Mouse (Mus musculus) embryonic facial prominence, embryonic 13.5 days (tissue): ENCODE measurements around the gene D5Ertd577e. TPM values are rescaled to one million over a fixed set of nuclear protein-coding genes. Genes with fewer than 3 reads are reported as not detected.
"Not testable (repeated sequence)": the region's sequence is repeated elsewhere in the genome, so short reads cannot be mapped to it uniquely, and the experiment has no call there.

Experiments used
- ATAC-seq: fragments of 200-750 bp; cut with Nextera tagmentation; 2 replicates; pipeline ENCODE4 v1.8.0; 2017; ENCODE audit warnings: low read depth; ENCODE audit not compliant: insufficient number of reproducible peaks, insufficient read depth, low FRiP score, low TSS enrichment
- H3K27ac ChIP-seq: fragments of 300-500 bp; sonication (generic); 2 replicates; pipeline ENCODE4 v1.5.1; 2015; ENCODE audit warnings: moderate library complexity, mild to moderate bottlenecking, inconsistent platforms
- H3K27me3 ChIP-seq: fragments of 300-500 bp; sonication (generic); 2 replicates; pipeline ENCODE4 v1.6.1; 2015; ENCODE audit warnings: mild to moderate bottlenecking, inconsistent platforms
- H3K36me3 ChIP-seq: fragments of 300-500 bp; sonication (generic); 2 replicates; pipeline ENCODE4 v1.6.1; 2015; ENCODE audit warnings: mild to moderate bottlenecking, inconsistent platforms
- H3K4me1 ChIP-seq: fragments of 300-500 bp; sonication (generic); 2 replicates; pipeline ENCODE4 v1.6.1; 2015; ENCODE audit warnings: inconsistent platforms
- H3K4me2 ChIP-seq: fragments of 300-500 bp; sonication (generic); 2 replicates; pipeline ENCODE4 v1.6.1; 2015; ENCODE audit warnings: moderate library complexity, mild to moderate bottlenecking, inconsistent platforms
- H3K4me3 ChIP-seq: fragments of 300-500 bp; sonication (generic); 2 replicates; pipeline ENCODE4 v1.5.1; 2015; ENCODE audit warnings: mild to moderate bottlenecking, inconsistent platforms
- H3K9ac ChIP-seq: fragments of 300-500 bp; sonication (generic); 2 replicates; pipeline ENCODE4 v1.6.1; 2015; ENCODE audit warnings: mild to moderate bottlenecking, inconsistent platforms
- H3K9me3 ChIP-seq: fragments of 300-500 bp; sonication (generic); 2 replicates; pipeline ENCODE4 v1.6.1; 2016; ENCODE audit warnings: inconsistent platforms
- WGBS: fragments of 180-500 bp; shearing (Covaris S2); methylation state at CpG from one replicate; pipeline ENCODE4 v1.1.7; 2015; ENCODE audit warnings: mixed read lengths; 5-methylcytosine and 5-hydroxymethylcytosine counted together
- polyA plus RNA-seq: library from polyadenylated mRNA; unstranded; fragments of >200 nt; fragmentation: Nextera tagmentation; extraction: Ambion mirVana; gene quantifications from 2 replicates; pipeline ENCODE4 v1.2.1, GENCODE M21; 2015

The D5Ertd577e gene
- not detected in 2 replicates for polyA plus RNA-seq

- not testable (repeated sequence) for H3K4me1 ChIP-seq, H3K27ac ChIP-seq, H3K4me2 ChIP-seq, H3K9ac ChIP-seq, H3K36me3 ChIP-seq, H3K9me3 ChIP-seq, H3K4me3 ChIP-seq, H3K27me3 ChIP-seq, ATAC-seq
- 33% methylated on average over 1 of the region's 1 CpGs for WGBS
These were observed at the start of gene D5Ertd577e for GRCm38 (mm10) chr5:95456506-95456905. TSS of gene D5Ertd577e (plus strand) at chr5:95456806.

DNA sequence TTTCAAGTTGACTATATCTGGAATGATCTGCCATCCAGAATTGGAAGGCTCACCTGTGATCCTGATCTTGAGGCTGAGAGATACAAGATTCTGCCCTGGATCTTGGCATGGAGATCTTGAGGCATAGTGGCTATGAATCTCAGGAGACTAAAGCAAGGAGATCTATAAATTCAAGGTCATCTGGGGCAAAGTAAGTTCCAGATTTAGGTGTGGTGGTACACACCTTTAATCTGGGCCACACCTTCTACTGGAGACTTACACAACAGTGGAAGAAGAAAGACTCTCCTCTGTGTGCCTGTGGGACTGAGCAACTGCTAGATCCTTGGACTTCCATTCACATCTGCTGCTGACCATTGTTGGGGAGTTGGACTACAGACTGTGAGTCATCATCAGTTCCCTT is 53.9 kb downstream of the D5Ertd577e start, which contains the start of gene Gm3286:
TSS of gene Gm3286 (plus strand) at position 301 of the 400 bp plus-strand sequence.
- H3K4me1 ChIP-seq, H3K4me2 ChIP-seq, H3K27ac ChIP-seq, H3K36me3 ChIP-seq, H3K9ac ChIP-seq, H3K9me3 ChIP-seq, H3K4me3 ChIP-seq, H3K27me3 ChIP-seq, ATAC-seq: not testable (repeated sequence)

Other genes with a start within 250 kb of the D5Ertd577e start
- not detected in 2 replicates for gene Gm10424, start 184.0 kb upstream of the D5Ertd577e start, polyA plus RNA-seq
- not detected in 2 replicates for gene Gm3259, start 150.9 kb upstream of the D5Ertd577e start, polyA plus RNA-seq
- not detected in 2 replicates for gene Gm3286, start 54.0 kb downstream of the D5Ertd577e start, polyA plus RNA-seq
- not detected in 2 replicates for gene Gm7971, start 138.1 kb downstream of the D5Ertd577e start, polyA plus RNA-seq